Mouse (Mus musculus) bone marrow, adult 2 months (tissue): ENCODE results near the gene 1500011B03Rik.

Experiments
- CTCF ChIP-seq: fragments of 200-500 bp; IDR thresholded peaks from 2 replicates; pipeline ENCODE4 v1.5.1; 2011; ENCODE audit warnings: low read length, control low read depth; ENCODE audit not compliant: control insufficient read depth, insufficient read depth
- POLR2A ChIP-seq: fragments of 200-500 bp; IDR thresholded peaks from 2 replicates; pipeline ENCODE4 v1.6.1; 2011; ENCODE audit warnings: low read depth, mild to moderate bottlenecking, control low read depth, low read length, borderline replicate concordance; ENCODE audit not compliant: control insufficient read depth

DNA sequence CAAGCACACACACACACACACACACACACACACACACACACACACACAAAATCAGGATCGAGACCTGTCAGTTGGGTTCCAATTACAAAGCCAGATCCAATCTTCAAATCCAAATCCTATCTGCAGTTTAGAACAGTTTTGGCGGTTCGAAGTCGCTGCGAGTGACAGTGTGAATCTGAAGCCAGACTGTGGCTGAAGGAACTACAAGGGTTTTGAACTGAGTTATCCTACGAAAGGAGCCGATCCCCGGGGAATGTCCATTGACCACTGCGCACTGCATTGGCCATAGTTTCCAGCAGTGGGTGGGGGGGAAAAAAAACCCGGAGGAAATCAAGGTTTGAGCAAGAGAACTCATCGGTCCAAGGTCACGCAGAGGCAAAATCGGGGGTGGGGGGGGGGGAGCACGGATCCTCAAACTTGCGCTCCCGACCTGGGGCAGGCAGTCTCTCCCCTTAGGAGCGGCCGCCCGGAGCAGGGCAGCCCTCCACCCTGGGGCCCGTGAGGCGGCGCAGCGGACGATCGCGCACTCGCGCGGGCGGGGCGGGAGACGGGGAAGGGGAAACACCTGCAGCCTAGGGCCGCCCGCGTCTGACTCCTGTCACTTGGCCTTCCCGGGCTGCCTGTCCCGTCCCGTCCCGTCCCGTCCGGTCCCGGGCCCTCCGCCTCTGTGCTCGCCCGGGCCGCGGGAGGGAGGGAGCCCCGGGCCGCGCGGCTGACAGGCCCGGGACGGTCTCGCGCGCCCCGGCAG is 50.6 kb downstream of the 1500011B03Rik start:
- TF ChIP-seq POLR2A (no peak), CTCF (no peak)
